In genomic region chr11:54343703-54344102, GRCm38 (mm10) we compare ENCODE assay signal across 12 mouse cellular contexts. TPM values are rescaled to one million over a fixed set of nuclear protein-coding genes. Genes with fewer than 3 reads are reported as not detected.
DNase-seq lines count a peak whose midpoint lies in the region; ATAC-seq lines count a peak whose summit lies in the region.
"Had no signal": no experiment of that assay in that cellular context is flagged by ENCODE, and none has a peak within 500 bp of the region (broad histone marks: within the 10 kb centered on the region; RNA-seq: fewer than 3 reads in every experiment).

No protein-coding gene starts in this region.

- H3K27me3 ChIP-seq in heart, embryonic 11.5 days (ENCODE audit: control insufficient read depth, insufficient read depth, low read length): no peaks in the 10 kb centered on the region

- no peak overlapping the region for H3K27ac ChIP-seq in heart, embryonic 11.5 days (ENCODE audit: low read depth, low read length)

- intact Hi-C loops in left cerebral cortex, postnatal 25 days (cut with DNase I): no loop called here

- H3K9me3 ChIP-seq in heart, embryonic 11.5 days (replicated peaks; ENCODE audit: control insufficient read depth, low read length): no peaks in the 10 kb centered on the region

- H3K36me3 ChIP-seq in heart, embryonic 11.5 days (ENCODE audit: control insufficient read depth, insufficient read depth, low read length): no peaks in the 10 kb centered on the region

- no peaks in the 10 kb centered on the region for H3K4me1 ChIP-seq in heart, embryonic 11.5 days (ENCODE audit: control insufficient read depth, insufficient read depth, low read length)

- peak; percentile 75 for DNase-seq in heart, adult 11 months
- peak; percentile 25 for DNase-seq in ovary, postnatal 14 days (ENCODE audit: low spot score)
- no peak for DNase-seq in ovary, postnatal 10 days (ENCODE audit: low spot score)
- peak; percentile 15 for DNase-seq in lung, postnatal 36 days
- no peak for DNase-seq in left cerebral cortex, adult 9 months (ENCODE audit: low spot score in 2 of 2)
- DNase-seq in left cerebral cortex, postnatal 25 days (ENCODE audit: low spot score in 2 of 2): no peak
- DNase-seq: cerebellum, postnatal 14 days; gastrocnemius, postnatal 36 days had no signal

- H3K4me2 ChIP-seq in heart, embryonic 11.5 days: no peak overlapping the region

- 40% methylated on average over 4 of the region's 4 CpGs for WGBS in heart, embryonic 11.5 days (ENCODE audit: insufficient replicate concordance)

- H3K4me3 ChIP-seq in heart, embryonic 11.5 days (ENCODE audit: low read depth, low read length): no peak overlapping the region

- ATAC-seq in heart, embryonic 11.5 days (replicated peaks; ENCODE audit: insufficient number of reproducible peaks, low FRiP score, low TSS enrichment): no peak
- peak; percentile 56; the same call in 1 of the 2 replicates for ATAC-seq in common myeloid progenitor, adult 5-6 weeks (replicated peaks; ENCODE audit: low read depth, poor library complexity, severe bottlenecking)

- no peak overlapping the region for H3K9ac ChIP-seq in heart, embryonic 11.5 days (ENCODE audit: low read depth, low read length)

RNA-seq across cellular contexts. Expression of gene Meikin, which starts 26.7 kb away (rescaled TPM):
- polyA plus RNA-seq in heart, embryonic 11.5 days (2014; fragmentation: Nextera tagmentation; extraction: Ambion mirVana): not detected in 2 replicates
- not detected in 2 replicates for total RNA-seq in common myeloid progenitor, adult 5-6 weeks (2017)
- total RNA-seq in left cerebral cortex, postnatal 25 days (2021): not detected
- total RNA-seq: gastrocnemius, postnatal 36 days had no signal
- polyA plus RNA-seq: lung, embryonic 16.5 days; urinary bladder, adult 2 months had no signal

RNA-seq across cellular contexts. Expression of gene Acsl6, which starts 40.1 kb away (rescaled TPM):
- polyA plus RNA-seq in heart, embryonic 11.5 days (2014; fragmentation: Nextera tagmentation; extraction: Ambion mirVana): 1.3 and 1.5 TPM in 2 replicates
- total RNA-seq in common myeloid progenitor, adult 5-6 weeks (2017): 10.1 and 13.4 TPM in 2 replicates
- 100 to 1,000 TPM; 196 to 210 TPM for total RNA-seq in left cerebral cortex, postnatal 25 days (2021)

Comparison
In these comparisons a context has a peak if more than half of its experiments do, and no peak if none do; other contexts are left out.
1. DNase-seq: peak in heart, adult 11 months (single experiment), ovary, postnatal 14 days (single experiment) and lung, postnatal 36 days (single experiment); none in ovary, postnatal 10 days (single experiment), left cerebral cortex, adult 9 months (0 of 2) and left cerebral cortex, postnatal 25 days (0 of 2).
2. RNA of gene Acsl6, which starts 40.1 kb away (total RNA-seq): 196 to 210 TPM in left cerebral cortex, postnatal 25 days; 10.1 to 13.4 TPM in common myeloid progenitor, adult 5-6 weeks; every median in the first group is over 10 times any median in the second.